Mouse (Mus musculus) myocyte (in vitro differentiated cells): Measurements from ENCODE around the gene Dazap1.
A peak's percentile ranks its signal among the peaks of the same experiment; 100 is the strongest.

ENCODE experiments used
- CEBPB ChIP-seq: IDR thresholded peaks from 2 replicates; pipeline ENCODE4 v1.6.1; 2011; ENCODE audit warnings: mild to moderate bottlenecking, moderate library complexity; ENCODE audit not compliant: poor library complexity, insufficient read depth, severe bottlenecking
- E2F4 ChIP-seq: IDR thresholded peaks from one replicate; pipeline ENCODE4 v1.6.1; 2011; ENCODE audit warnings: mild to moderate bottlenecking, control low read depth, moderate library complexity; ENCODE audit not compliant: insufficient read depth
- MAX ChIP-seq: IDR thresholded peaks from one replicate; pipeline ENCODE4 v1.6.1; 2011; ENCODE audit warnings: low read depth, mild to moderate bottlenecking, control low read depth
- MYOD1 ChIP-seq, 3 experiments: IDR thresholded peaks; one replicate each; pipeline ENCODE4 v1.6.1; 2011; ENCODE audit warnings: control low read depth in 2 of 3, low read depth in 2 of 3, mild to moderate bottlenecking in 2 of 3, moderate library complexity in 1 of 3; ENCODE audit not compliant: insufficient read length in 2 of 3, control insufficient read depth in 1 of 3
- MYOG ChIP-seq, 3 experiments: IDR thresholded peaks; one replicate each; pipeline ENCODE4 v1.6.1; 2011; ENCODE audit warnings: control low read depth in 2 of 3, low read depth in 2 of 3, mild to moderate bottlenecking in 2 of 3; ENCODE audit not compliant: insufficient read length in 2 of 3, control insufficient read depth in 1 of 3, insufficient read depth in 1 of 3
- POLR2A ChIP-seq: IDR thresholded peaks from one replicate; pipeline ENCODE4 v1.6.1; 2011; ENCODE audit warnings: low read depth, mild to moderate bottlenecking, control low read depth, moderate library complexity; ENCODE audit not compliant: insufficient read length
- POLR2AphosphoS2 ChIP-seq: IDR thresholded peaks from one replicate; pipeline ENCODE4 v1.6.1; 2011; ENCODE audit warnings: low read depth, control low read depth; ENCODE audit not compliant: insufficient read length
- REST ChIP-seq: IDR thresholded peaks from one replicate; pipeline ENCODE4 v1.6.1; 2011; ENCODE audit warnings: mild to moderate bottlenecking, control low read depth, moderate library complexity; ENCODE audit not compliant: insufficient read depth, insufficient read length
- SRF ChIP-seq: IDR thresholded peaks from one replicate; pipeline ENCODE4 v1.6.1; 2011; ENCODE audit warnings: low read depth; ENCODE audit not compliant: control insufficient read depth, insufficient read length
- TCF12 ChIP-seq: IDR thresholded peaks from one replicate; pipeline ENCODE4 v1.6.1; 2011; ENCODE audit warnings: mild to moderate bottlenecking, control low read depth; ENCODE audit not compliant: poor library complexity, insufficient read depth, severe bottlenecking
- TCF3 ChIP-seq: IDR thresholded peaks from one replicate; pipeline ENCODE4 v1.6.1; 2011; ENCODE audit warnings: low read depth, control low read depth; ENCODE audit not compliant: insufficient read length
- USF1 ChIP-seq: IDR thresholded peaks from one replicate; pipeline ENCODE4 v1.6.1; 2011; ENCODE audit warnings: low read depth, mild to moderate bottlenecking, control low read depth, moderate library complexity

DNA sequence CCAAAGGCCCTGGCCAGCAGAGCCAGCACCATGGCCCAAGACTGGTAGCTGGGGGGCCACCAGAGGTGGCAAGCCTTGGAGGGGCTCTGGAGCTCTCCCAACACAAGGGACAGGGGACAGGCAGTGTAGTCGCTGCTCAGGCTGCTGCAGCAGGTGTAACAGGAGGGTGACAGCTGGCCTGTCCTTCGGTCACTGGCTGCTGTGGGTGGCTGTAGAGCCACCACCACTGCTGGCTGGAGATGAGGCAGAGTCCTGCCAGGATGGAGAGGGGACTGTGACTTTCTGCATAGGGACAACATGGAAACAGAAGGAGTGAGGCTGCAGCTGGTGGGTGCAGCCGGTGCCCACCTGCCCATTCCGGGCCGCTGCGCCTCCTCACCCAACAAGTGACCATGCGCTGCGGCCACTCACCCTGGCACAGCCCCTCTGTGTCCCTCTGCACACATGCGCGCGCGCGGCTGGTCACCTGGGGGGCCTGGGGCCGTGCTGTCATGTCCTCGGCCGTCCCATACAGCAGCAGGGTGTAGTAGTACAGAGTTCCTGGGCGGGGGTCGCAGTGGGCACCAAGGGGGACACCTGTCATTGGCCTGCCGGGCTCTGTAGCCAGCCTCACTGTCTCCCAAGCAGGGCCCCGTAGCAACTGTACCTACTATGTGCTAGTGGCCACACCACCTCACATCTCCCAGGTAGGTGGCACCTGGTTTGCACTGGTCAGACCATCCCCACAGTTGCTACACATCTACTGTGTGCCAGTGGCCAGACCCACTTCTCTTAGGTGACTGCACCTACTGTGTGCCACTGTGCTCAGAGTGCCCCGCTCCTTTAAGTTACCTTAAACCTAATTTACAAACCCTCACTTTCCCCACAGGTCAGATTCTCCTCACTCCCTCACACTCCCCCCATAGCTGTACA lies 60.6 kb downstream of the Dazap1 start:
- TF ChIP-seq POLR2AphosphoS2 (no peak), POLR2A (no peak), SRF (no peak), MYOD1 (IDR thresholded peaks at IDR 0.05; ENCODE audit: control insufficient read depth in 1 of 3, insufficient read length in 2 of 3, low read depth in 2 of 3) (peak in 1 of 3 experiments; percentile 84), MAX (no peak), CEBPB (no peak), USF1 (no peak), E2F4 (no peak), TCF12 (no peak), MYOG (IDR thresholded peaks at IDR 0.05; ENCODE audit: control insufficient read depth in 1 of 3, insufficient read depth in 1 of 3, insufficient read length in 2 of 3, low read depth in 2 of 3) (peak in 1 of 3 experiments; percentile 67), TCF3 (no peak), REST (no peak)
